Mouse (Mus musculus) erythroid progenitor cell, adult 5-6 weeks (primary cell): Measurements from ENCODE around the gene Mlycd. TPM values are rescaled to one million over a fixed set of nuclear protein-coding genes. Genes with fewer than 3 reads are reported as not detected.

Source experiments
- ATAC-seq: replicated peaks from 2 replicates; pipeline ENCODE4 v1.8.0; 2016; ENCODE audit warnings: moderate number of reproducible peaks, mild to moderate bottlenecking, moderate TSS enrichment, inconsistent platforms; ENCODE audit not compliant: poor library complexity, low FRiP score, severe bottlenecking
- total RNA-seq, 2 experiments: library from RNA; stranded (forward) in 1 of 2; stranded (reverse) in 1 of 2; fragments of 150-400 nt in 1 of 2; fragments of 186-747, 209-891 nt in 1 of 2; gene quantifications; 2 replicates each; pipeline versions ENCODE4 v1.2.3 to v1.2.4; 2015 to 2017; ENCODE audit warnings: low replicate concordance in 2 of 2

Gene Mlycd
- total RNA-seq, 2 experiments from 2014 or later: 1.6 to 3.8 TPM

- no peak for ATAC-seq
Observed at GRCm38 (mm10) chr8:119449627-119450026, 54.9 kb downstream of the Mlycd start.

GRCm38 (mm10) chr8:119451131-119451530 is 56.5 kb downstream of the Mlycd start:
- ATAC-seq: no peak

- no peak for ATAC-seq
Observed at GRCm38 (mm10) chr8:119452919-119453318, 58.2 kb downstream of the Mlycd start.

GRCm38 (mm10) chr8:119456045-119456444 is 61.4 kb downstream of the Mlycd start:
- ATAC-seq: no peak

- no peak for ATAC-seq
Observed at GRCm38 (mm10) chr8:119459724-119460123, 65.0 kb downstream of the Mlycd start.

Other genes starting within 250 kb of the Mlycd start
- gene Hsbp1, start 50.4 kb upstream of the Mlycd start, total RNA-seq (2015; ENCODE audit: low replicate concordance): 38.9 and 42.3 TPM in 2 replicates
- 15.3 and 22.3 TPM in 2 replicates for gene Hsbp1, start 50.4 kb upstream of the Mlycd start, total RNA-seq (2017; ENCODE audit: low replicate concordance)
- gene Osgin1, start 39.2 kb downstream of the Mlycd start, total RNA-seq (2015; ENCODE audit: low replicate concordance): not detected in 2 replicates
- not detected in 2 replicates for gene Osgin1, start 39.2 kb downstream of the Mlycd start, total RNA-seq (2017; ENCODE audit: low replicate concordance)
- not detected in 2 replicates for gene Necab2, start 51.8 kb downstream of the Mlycd start, total RNA-seq (2015; ENCODE audit: low replicate concordance)
- not detected in 2 replicates for gene Necab2, start 51.8 kb downstream of the Mlycd start, total RNA-seq (2017; ENCODE audit: low replicate concordance)
- gene Slc38a8, start 106.8 kb downstream of the Mlycd start, total RNA-seq (2015; ENCODE audit: low replicate concordance): not detected in 2 replicates
- not detected in 2 replicates for gene Slc38a8, start 106.8 kb downstream of the Mlycd start, total RNA-seq (2017; ENCODE audit: low replicate concordance)
- gene Mbtps1, start 163.9 kb downstream of the Mlycd start, total RNA-seq (2015; ENCODE audit: low replicate concordance): 30.3 and 88.4 TPM in 2 replicates
- gene Mbtps1, start 163.9 kb downstream of the Mlycd start, total RNA-seq (2017; ENCODE audit: low replicate concordance): 35.7 and 42.7 TPM in 2 replicates
- 8.4 and 15.9 TPM in 2 replicates for gene Hsdl1, start 180.3 kb downstream of the Mlycd start, total RNA-seq (2015; ENCODE audit: low replicate concordance)
- gene Hsdl1, start 180.3 kb downstream of the Mlycd start, total RNA-seq (2017; ENCODE audit: low replicate concordance): 24.1 and 26.2 TPM in 2 replicates
- gene Dnaaf1, start 180.4 kb downstream of the Mlycd start, total RNA-seq (2015; ENCODE audit: low replicate concordance): not detected in 2 replicates
- not detected in 2 replicates for gene Dnaaf1, start 180.4 kb downstream of the Mlycd start, total RNA-seq (2017; ENCODE audit: low replicate concordance)
- gene Taf1c, start 210.3 kb downstream of the Mlycd start, total RNA-seq (2015; ENCODE audit: low replicate concordance): 2.5 and 4.3 TPM in 2 replicates
- gene Taf1c, start 210.3 kb downstream of the Mlycd start, total RNA-seq (2017; ENCODE audit: low replicate concordance): 2.4 and 3.0 TPM in 2 replicates
- not detected in 2 replicates for gene Adad2, start 217.9 kb downstream of the Mlycd start, total RNA-seq (2015; ENCODE audit: low replicate concordance)
- gene Adad2, start 217.9 kb downstream of the Mlycd start, total RNA-seq (2017; ENCODE audit: low replicate concordance): not detected in 2 replicates
- not detected in 2 replicates for gene Kcng4, start 240.8 kb downstream of the Mlycd start, total RNA-seq (2015; ENCODE audit: low replicate concordance)
- gene Kcng4, start 240.8 kb downstream of the Mlycd start, total RNA-seq (2017; ENCODE audit: low replicate concordance): not detected in 2 replicates